ENCODE assay signal across 13 mouse cellular contexts in the genomic region with DNA sequence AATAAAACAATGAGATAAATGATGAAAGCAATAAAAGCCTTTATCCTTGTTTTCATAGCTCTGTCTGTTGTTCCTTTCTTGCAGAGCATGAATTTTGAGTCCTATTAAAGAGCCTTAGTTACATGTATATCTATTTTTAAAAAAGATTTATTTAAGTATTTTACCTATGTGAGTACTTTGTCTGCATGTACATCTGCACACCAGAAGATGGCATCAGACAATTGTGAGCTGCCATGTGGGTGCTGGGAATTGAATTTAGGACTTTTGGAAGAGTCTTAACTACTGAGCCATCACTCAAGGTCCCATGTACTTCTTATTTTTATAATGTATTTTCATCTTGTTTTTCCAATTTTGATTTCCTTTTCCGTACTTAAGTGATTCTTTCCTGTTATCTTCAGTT.
"Had no signal": no experiment of that assay in that cellular context is flagged by ENCODE, and none has a peak within 500 bp of the region (broad histone marks: within the 10 kb centered on the region; RNA-seq: fewer than 3 reads in every experiment).

No protein-coding gene starts in this region.

- H3K9me3 ChIP-seq: limb, embryonic 10.5 days; liver, embryonic 15.5 days; megakaryocyte, embryonic 14.5 days; midbrain, embryonic 12.5 days; stomach, embryonic 15.5 days had no signal

- H3K4me1 ChIP-seq: midbrain, embryonic 12.5 days; stomach, embryonic 15.5 days had no signal

- H3K4me2 ChIP-seq: liver, embryonic 11.5 days; liver, embryonic 15.5 days; midbrain, embryonic 12.5 days; stomach, embryonic 15.5 days had no signal

- H3K4me3 ChIP-seq: limb, embryonic 10.5 days; liver, embryonic 15.5 days; megakaryocyte, embryonic 14.5 days; midbrain, embryonic 12.5 days; stomach, embryonic 15.5 days had no signal

- H3K27ac ChIP-seq: limb, embryonic 10.5 days; liver, embryonic 15.5 days; macrophage; midbrain, embryonic 12.5 days; stomach, embryonic 15.5 days had no signal

- DNase-seq: kidney, adult 8-10 months; kidney, postnatal 25 days; lung, adult 2 months; right cerebral cortex, postnatal 14 days had no signal

- H3K9ac ChIP-seq: liver, embryonic 15.5 days; midbrain, embryonic 12.5 days; stomach, embryonic 15.5 days had no signal

- ATAC-seq: lung, postnatal 0 days; midbrain, embryonic 16.5 days had no signal

- H3K27me3 ChIP-seq: liver, embryonic 15.5 days; megakaryocyte, embryonic 14.5 days; midbrain, embryonic 12.5 days; stomach, embryonic 15.5 days had no signal

- H3K36me3 ChIP-seq: liver, embryonic 15.5 days; midbrain, embryonic 12.5 days; stomach, embryonic 15.5 days had no signal
